Mouse (Mus musculus) C2C12 (cell line): Measurements from ENCODE around the gene Krtap26-1. TPM values are rescaled to one million over a fixed set of nuclear protein-coding genes. Genes with fewer than 3 reads are reported as not detected.

Experiments used
- H3K27me3 ChIP-seq: one replicate; pipeline ENCODE4 v1.6.1; 2011; ENCODE audit not compliant: control insufficient read depth, insufficient read depth, insufficient read length
- H3K36me3 ChIP-seq: one replicate; pipeline ENCODE4 v1.6.1; 2011; ENCODE audit not compliant: control insufficient read depth, insufficient read depth
- H3K4me3 ChIP-seq: one replicate; pipeline ENCODE4 v1.5.1; 2011; ENCODE audit warnings: mild to moderate bottlenecking, control low read depth; ENCODE audit not compliant: poor library complexity, insufficient read depth, severe bottlenecking
- H3K79me2 ChIP-seq: one replicate; pipeline ENCODE4 v1.6.1; 2011; ENCODE audit not compliant: control insufficient read depth, insufficient read depth
- H3K79me3 ChIP-seq: one replicate; pipeline ENCODE4 v1.6.1; 2011; ENCODE audit warnings: low read depth, control low read depth
- H3ac ChIP-seq: one replicate; pipeline ENCODE3; 2011; ENCODE audit warnings: low read depth; ENCODE audit not compliant: control insufficient read depth, insufficient read length
- CEBPB ChIP-seq: IDR thresholded peaks from one replicate; pipeline ENCODE4 v1.6.1; 2011; ENCODE audit warnings: low read depth, mild to moderate bottlenecking, control low read depth, moderate library complexity
- CTCF ChIP-seq: IDR thresholded peaks from one replicate; pipeline ENCODE4 v1.5.1; 2011; ENCODE audit not compliant: control insufficient read depth, insufficient read depth, insufficient read length
- FOSL1 ChIP-seq: IDR thresholded peaks from one replicate; pipeline ENCODE4 v1.8.0; 2011; ENCODE audit warnings: mild to moderate bottlenecking, low read length; ENCODE audit not compliant: poor library complexity, insufficient read depth, severe bottlenecking
- MAX ChIP-seq: IDR thresholded peaks from one replicate; pipeline ENCODE4 v1.6.1; 2011; ENCODE audit warnings: mild to moderate bottlenecking, control low read depth
- MYOD1 ChIP-seq: IDR thresholded peaks from one replicate; pipeline ENCODE4 v1.6.1; 2011; ENCODE audit warnings: low read depth; ENCODE audit not compliant: control insufficient read depth, insufficient read length
- MYOG ChIP-seq: IDR thresholded peaks from one replicate; pipeline ENCODE4 v1.6.1; 2011; ENCODE audit not compliant: control insufficient read depth, insufficient read length; ENCODE audit errors: extremely low read depth
- USF1 ChIP-seq: IDR thresholded peaks from one replicate; pipeline ENCODE4 v1.6.1; 2011; ENCODE audit warnings: low read depth, mild to moderate bottlenecking, control low read depth, moderate library complexity
- polyA plus RNA-seq: library from polyadenylated mRNA; unstranded; fragments of >200 nt; fragmentation: generic; extraction: Trizol; gene quantifications from one replicate; pipeline ENCODE4 v1.2.1, GENCODE M21; 2012; ENCODE audit warnings: missing spikeins

Gene Krtap26-1
- polyA plus RNA-seq, 1 experiment, result not detected

- Histone ChIP-seq H3K79me2 (no peaks in the 10 kb centered on the region), H3K79me3 (no peaks in the 10 kb centered on the region), H3ac (no peak overlapping the region), H3K27me3 (no peaks in the 10 kb centered on the region), H3K4me3 (no peak overlapping the region), H3K36me3 (no peaks in the 10 kb centered on the region)
- TF ChIP-seq MYOG (no peak), USF1 (no peak), CEBPB (no peak), MYOD1 (no peak), CTCF (no peak), MAX (no peak), FOSL1 (no peak)
Observed at GRCm38 (mm10) chr16:88651952-88652351, 4.4 kb upstream of the Krtap26-1 start.

GRCm38 (mm10) chr16:88651082-88651481 lies 3.5 kb upstream of the Krtap26-1 start:
- no peaks in the 10 kb centered on the region for H3K79me2 ChIP-seq
- no peak overlapping the region for H3ac ChIP-seq
- no peak for TF ChIP-seq MYOG
- no peak for TF ChIP-seq CTCF
- no peak for TF ChIP-seq MYOD1
- no peak for TF ChIP-seq MAX
- no peak for TF ChIP-seq USF1
- no peak for TF ChIP-seq CEBPB
- no peak for TF ChIP-seq FOSL1
- H3K27me3 ChIP-seq, result no peaks in the 10 kb centered on the region
- no peaks in the 10 kb centered on the region for H3K36me3 ChIP-seq
- H3K79me3 ChIP-seq, result no peaks in the 10 kb centered on the region
- no peak overlapping the region for H3K4me3 ChIP-seq

- no peak overlapping the region for H3ac ChIP-seq
- no peak overlapping the region for H3K4me3 ChIP-seq
- TF ChIP-seq MYOD1, result no peak
- no peak for TF ChIP-seq USF1
- TF ChIP-seq CEBPB, result no peak
- no peak for TF ChIP-seq MYOG
- no peak for TF ChIP-seq FOSL1
- TF ChIP-seq CTCF, result no peak
- no peak for TF ChIP-seq MAX
- no peaks in the 10 kb centered on the region for H3K36me3 ChIP-seq
- H3K79me2 ChIP-seq, result no peaks in the 10 kb centered on the region
- no peaks in the 10 kb centered on the region for H3K27me3 ChIP-seq
- no peaks in the 10 kb centered on the region for H3K79me3 ChIP-seq
Observed at GRCm38 (mm10) chr16:88646366-88647111, 1.1 kb downstream of the Krtap26-1 start.

GRCm38 (mm10) chr16:88640053-88640452 lies 7.5 kb downstream of the Krtap26-1 start:
- H3ac ChIP-seq, result no peak overlapping the region
- no peaks in the 10 kb centered on the region for H3K79me2 ChIP-seq
- no peaks in the 10 kb centered on the region for H3K36me3 ChIP-seq
- TF ChIP-seq FOSL1, result no peak
- no peak for TF ChIP-seq USF1
- TF ChIP-seq CTCF, result no peak
- no peak for TF ChIP-seq CEBPB
- TF ChIP-seq MYOD1, result no peak
- no peak for TF ChIP-seq MYOG
- TF ChIP-seq MAX, result no peak
- H3K79me3 ChIP-seq, result no peaks in the 10 kb centered on the region
- no peaks in the 10 kb centered on the region for H3K27me3 ChIP-seq
- H3K4me3 ChIP-seq, result no peak overlapping the region

GRCm38 (mm10) chr16:88635142-88635541 lies 12.5 kb downstream of the Krtap26-1 start:
- Histone ChIP-seq H3K79me2 (no peaks in the 10 kb centered on the region), H3K36me3 (no peaks in the 10 kb centered on the region), H3K4me3 (no peak overlapping the region), H3K27me3 (no peaks in the 10 kb centered on the region), H3ac (no peak overlapping the region), H3K79me3 (no peaks in the 10 kb centered on the region)
- no peak for TF ChIP-seq MYOD1
- TF ChIP-seq CEBPB, result no peak
- TF ChIP-seq MAX, result no peak
- TF ChIP-seq USF1, result no peak
- TF ChIP-seq MYOG, result no peak
- TF ChIP-seq CTCF, result no peak
- TF ChIP-seq FOSL1, result no peak

- no peak overlapping the region for H3K4me3 ChIP-seq
- H3ac ChIP-seq, result no peak overlapping the region
- no peaks in the 10 kb centered on the region for H3K79me2 ChIP-seq
- H3K36me3 ChIP-seq, result no peaks in the 10 kb centered on the region
- no peaks in the 10 kb centered on the region for H3K79me3 ChIP-seq
- H3K27me3 ChIP-seq, result no peaks in the 10 kb centered on the region
- no peak for TF ChIP-seq MYOD1
Observed at GRCm38 (mm10) chr16:88631474-88631873, 16.1 kb downstream of the Krtap26-1 start.
